Mouse (Mus musculus): ENCODE measurements around the gene Cab39l. TPM values are rescaled to one million over a fixed set of nuclear protein-coding genes. Genes with fewer than 3 reads are reported as not detected.
"Not testable (repeated sequence)": the region's sequence is repeated elsewhere in the genome, so short reads cannot be mapped to it uniquely, and the experiment has no call there.

Gene Cab39l
- total RNA-seq, 2 experiments from 2014 or later = 22.9 to 27.1 TPM

- no peak for DNase-seq (ENCODE audit: low spot score in 2 of 2)
Measured at GRCm38 (mm10) chr14:59557886-59558285, 117.1 kb downstream of the Cab39l start.

DNA sequence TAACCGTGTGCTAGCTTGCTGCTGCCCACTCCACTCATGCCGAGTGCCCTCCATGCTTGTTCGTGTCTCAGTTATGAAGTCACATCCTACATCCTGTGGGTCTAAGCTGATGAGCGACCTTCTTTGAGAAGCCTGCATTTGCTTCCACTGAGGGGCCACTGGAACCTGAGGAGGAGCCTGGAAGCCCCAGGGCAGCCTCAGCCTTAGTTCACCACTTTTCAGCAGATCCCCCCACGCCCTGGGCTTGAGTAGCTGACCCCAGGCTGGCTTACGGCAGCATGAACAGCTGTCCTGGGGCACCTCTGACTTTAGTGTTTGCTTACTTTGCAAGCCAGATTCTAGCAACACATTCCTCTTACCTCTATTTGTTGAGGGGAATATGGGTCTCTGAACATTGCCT lies 126.0 kb downstream of the Cab39l start:
- DNase-seq (ENCODE audit: low spot score in 2 of 2) = no peak

GRCm38 (mm10) chr14:59576385-59576784 lies 135.6 kb downstream of the Cab39l start:
- DNase-seq (ENCODE audit: low spot score in 2 of 2) = no peak

DNA sequence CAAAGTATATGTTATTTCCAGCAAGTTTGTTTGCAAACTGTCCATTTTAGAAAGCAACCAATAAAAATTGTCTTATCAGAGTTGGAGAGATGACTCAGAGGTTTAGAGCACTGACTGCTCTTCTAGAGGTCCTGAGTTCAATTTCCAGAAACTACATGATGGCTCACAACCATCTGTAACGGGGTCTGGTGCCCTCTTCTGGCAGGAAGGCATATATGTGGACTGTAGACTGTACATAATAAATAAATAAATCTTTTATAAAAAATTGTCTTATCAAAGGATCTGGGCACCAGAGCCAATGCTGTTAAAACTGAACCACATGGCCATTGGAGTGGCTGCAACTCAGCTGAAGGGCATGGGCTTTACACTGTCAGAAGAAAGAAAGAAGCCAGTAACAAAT lies 149.8 kb downstream of the Cab39l start:
- DNase-seq (ENCODE audit: low spot score in 2 of 2) = peak in 1 of 2 experiments; percentile 37

GRCm38 (mm10) chr14:59591901-59592300 lies 151.1 kb downstream of the Cab39l start:
- no peak for DNase-seq (ENCODE audit: low spot score in 2 of 2)

GRCm38 (mm10) chr14:59592593-59592992 lies 151.8 kb downstream of the Cab39l start:
- no peak for DNase-seq (ENCODE audit: low spot score in 2 of 2)

DNA sequence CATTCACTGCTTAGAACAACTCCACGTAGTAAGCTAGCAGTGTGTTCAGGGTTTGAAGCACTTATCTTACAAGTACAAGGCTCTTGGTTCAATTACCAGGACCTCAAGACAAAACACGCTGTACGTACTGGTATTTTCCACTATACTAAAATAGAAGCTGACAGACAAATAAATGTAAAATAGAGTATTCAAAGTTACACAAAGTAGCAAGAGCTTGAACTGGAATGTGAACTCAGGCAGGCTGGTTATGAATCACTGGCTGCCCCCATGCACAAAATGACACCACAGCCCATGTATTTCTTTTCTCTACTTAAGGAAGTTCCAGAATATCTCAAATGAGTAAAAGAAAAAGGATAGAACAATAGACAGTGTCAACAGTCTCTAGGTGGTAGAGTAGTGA lies 154.2 kb downstream of the Cab39l start:
- DNase-seq (ENCODE audit: low spot score in 2 of 2) = no peak

DNA sequence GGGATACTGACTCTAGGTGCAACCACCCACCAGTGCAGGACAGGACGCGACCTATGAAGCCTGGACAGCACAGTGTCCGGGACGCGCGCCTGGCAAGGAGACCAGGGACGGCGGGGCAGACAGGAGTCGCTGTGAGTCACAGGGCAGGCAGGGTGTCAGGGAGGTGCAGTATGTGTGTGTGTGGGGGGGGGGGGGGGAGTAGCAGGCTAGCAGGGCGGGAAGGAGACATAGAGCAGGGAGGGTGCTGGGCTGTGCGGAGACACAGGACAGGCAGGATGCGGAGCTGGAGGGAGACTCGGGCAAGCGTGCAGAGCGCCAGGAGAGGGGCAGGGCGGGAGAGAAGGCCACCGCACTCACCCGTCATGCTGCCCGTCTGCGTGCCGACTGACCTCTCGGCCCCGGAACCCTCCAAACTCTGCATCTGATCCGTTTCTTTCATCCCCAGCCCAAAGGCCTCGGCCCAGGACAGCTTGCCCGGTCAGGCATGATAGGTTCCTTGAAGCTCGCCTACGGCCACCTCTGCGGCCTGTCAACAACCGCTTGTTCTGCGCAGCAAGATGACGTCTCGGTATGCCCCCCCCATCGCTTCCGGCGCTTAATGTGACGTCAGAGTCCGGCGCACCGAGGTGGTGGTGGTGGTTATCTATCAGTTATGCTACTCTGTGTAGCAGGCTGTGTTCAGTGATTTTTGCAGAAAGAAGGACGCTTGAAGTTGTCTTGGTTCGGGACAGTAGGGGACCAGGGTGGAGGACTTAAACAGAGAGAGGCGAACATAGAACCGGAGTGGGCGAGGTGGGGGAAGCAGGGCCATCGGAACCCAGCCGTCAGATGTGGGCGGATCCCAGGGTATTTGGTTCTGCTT lies 156.9 kb downstream of the Cab39l start, which contains the start of gene Cdadc1:
Gene Cdadc1 (minus strand): TSS at position 562 of the 862 bp plus-strand sequence.
- DNase-seq (ENCODE audit: low spot score in 2 of 2) = peak; percentile 93 to 98

- DNase-seq (ENCODE audit: low spot score in 2 of 2) = no peak
Measured at GRCm38 (mm10) chr14:59598260-59598627, 157.5 kb downstream of the Cab39l start.

- peak in 1 of 2 experiments; percentile 60 for DNase-seq (ENCODE audit: low spot score in 2 of 2)
Measured at GRCm38 (mm10) chr14:59604002-59604645, 163.4 kb downstream of the Cab39l start.

- DNase-seq (ENCODE audit: low spot score in 2 of 2) = peak in 1 of 2 experiments; percentile 80
Measured at GRCm38 (mm10) chr14:59605671-59606353, 165.0 kb downstream of the Cab39l start.

DNA sequence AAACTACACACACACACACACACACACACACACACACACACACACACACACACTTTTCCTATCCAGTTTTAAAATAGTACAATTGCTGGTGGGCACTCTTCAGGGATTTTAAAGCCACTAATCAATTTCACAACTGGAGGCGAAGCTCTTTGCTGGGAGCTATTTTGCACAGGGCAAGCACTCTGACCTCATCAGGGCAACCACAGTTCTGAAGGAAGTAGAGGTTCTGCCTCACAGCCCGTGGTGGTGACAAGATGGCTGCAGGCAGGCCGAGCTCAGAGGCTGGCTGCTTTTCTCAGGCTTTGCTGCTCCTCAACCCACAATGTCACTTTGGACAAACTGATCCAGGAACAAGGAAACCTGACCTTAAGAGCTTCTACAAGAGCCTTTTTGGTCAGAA lies 166.2 kb downstream of the Cab39l start:
- DNase-seq (ENCODE audit: low spot score in 2 of 2) = no peak

GRCm38 (mm10) chr14:59612920-59613625 lies 172.3 kb downstream of the Cab39l start:
- DNase-seq (ENCODE audit: low spot score in 2 of 2) = peak in 1 of 2 experiments; percentile 60

DNA sequence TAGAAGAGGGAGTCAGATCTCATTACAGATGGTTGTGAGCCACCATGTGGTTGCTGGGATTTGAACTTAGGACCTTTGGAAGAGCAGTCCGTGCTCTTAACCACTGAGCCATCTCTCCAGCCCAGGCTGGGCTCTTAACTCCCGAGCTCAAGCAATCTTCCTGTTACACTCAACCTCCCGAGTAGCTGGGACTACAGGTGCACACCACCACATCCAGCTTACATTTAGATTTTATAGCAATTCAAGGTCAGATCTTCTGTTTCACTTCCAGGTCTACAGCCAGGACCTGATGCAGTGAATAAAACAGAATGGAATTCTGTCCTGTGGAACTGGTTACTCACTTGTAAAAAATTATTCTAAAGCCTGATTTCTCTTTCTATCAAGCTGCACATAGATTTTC lies 173.4 kb downstream of the Cab39l start:
- DNase-seq (ENCODE audit: low spot score in 2 of 2) = not testable (repeated sequence)

- no peak for DNase-seq (ENCODE audit: low spot score in 2 of 2)
Measured at GRCm38 (mm10) chr14:59616802-59617201, 176.0 kb downstream of the Cab39l start.

DNA sequence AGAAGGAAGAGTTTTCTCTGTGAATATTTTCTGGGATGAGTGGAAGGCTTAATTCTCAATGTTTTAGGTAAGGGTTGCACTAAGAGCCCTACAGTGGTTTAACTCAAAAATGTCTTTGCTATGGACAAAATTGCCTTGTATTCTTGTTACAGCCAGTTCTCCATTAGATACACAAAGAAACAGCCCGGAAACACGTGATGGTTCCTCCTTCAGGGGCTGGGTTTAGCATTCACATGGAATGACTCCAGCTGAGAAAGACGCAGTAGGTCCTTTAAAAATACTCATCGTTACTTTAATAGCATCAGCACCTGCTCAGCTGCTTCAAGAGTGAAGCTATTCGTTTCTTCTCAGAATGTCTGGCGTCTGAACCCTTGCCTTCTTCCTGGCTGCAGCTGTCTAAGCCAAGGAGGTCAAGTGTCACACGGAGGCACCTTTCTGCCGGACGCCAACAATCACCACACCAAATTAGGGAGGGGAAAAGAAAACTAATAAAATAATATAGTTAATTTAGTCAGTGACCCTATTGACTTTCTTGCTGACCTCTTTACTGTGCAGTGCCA lies 183.6 kb downstream of the Cab39l start:
- no peak for DNase-seq (ENCODE audit: low spot score in 2 of 2)

DNA sequence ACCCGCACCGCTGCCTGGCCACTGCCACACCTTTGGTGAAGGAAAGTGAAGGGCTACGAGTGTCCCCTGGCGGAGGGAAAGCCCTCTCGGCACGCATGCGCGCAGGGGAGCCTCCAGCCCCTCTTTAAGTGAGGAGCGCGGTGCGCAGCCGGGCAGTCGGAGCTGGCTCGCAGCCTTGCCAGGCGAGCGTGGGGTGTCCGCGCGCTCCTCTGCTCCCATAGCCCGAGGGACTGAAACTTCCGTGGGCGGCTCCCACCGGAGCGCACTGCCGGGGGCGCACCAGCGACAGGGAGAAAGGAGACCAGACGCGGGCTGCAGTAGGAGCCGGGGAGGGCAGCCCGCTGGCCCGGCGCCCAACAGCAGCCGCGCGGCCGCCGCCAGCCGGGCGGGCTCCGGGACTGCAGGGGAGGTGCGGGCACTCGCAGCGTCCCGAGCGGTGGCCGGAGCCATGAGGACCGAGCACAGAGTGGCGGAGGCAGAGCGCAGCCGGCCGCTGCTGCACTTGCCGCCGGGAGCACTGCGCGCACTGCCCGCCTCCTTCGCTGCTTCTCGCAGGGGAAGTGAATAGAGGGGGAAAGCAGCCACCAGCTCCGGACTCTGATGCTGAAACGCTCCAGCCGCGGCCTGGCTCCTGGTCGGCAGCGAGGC lies 184.5 kb downstream of the Cab39l start, which contains the start of gene Shisa2:
Gene Shisa2 (plus strand): TSS at position 151 of the 648 bp plus-strand sequence.
- peak; percentile 54 to 58 for DNase-seq (ENCODE audit: low spot score in 2 of 2)

GRCm38 (mm10) chr14:59625806-59626364 lies 185.1 kb downstream of the Cab39l start:
- no peak for DNase-seq (ENCODE audit: low spot score in 2 of 2)

- DNase-seq (ENCODE audit: low spot score in 2 of 2) = no peak
Measured at GRCm38 (mm10) chr14:59626711-59627110, 185.9 kb downstream of the Cab39l start.

GRCm38 (mm10) chr14:59627142-59627680 lies 186.4 kb downstream of the Cab39l start:
- DNase-seq (ENCODE audit: low spot score in 2 of 2) = no peak
